In the genomic region with DNA sequence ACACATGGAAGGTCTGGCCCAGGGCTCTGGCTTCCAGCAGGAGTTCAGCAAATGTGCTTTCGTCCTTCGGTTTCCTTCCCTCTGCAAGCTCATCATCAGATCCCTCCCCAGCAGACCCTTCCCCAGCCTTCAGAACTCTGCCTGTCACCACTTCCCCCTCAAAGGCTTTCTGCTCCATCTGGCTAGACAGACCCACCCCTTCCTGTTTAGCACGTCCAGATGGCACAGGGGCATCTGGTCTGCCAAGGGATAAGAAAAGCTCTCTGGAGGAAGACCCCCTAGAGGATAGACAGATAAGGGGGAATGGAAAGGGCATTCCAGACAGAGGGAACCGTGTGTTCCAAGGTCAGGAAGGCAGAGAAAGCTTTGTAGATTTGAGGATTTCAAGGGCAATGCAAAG, we compare ENCODE assay signal across 9 mouse cellular contexts. TPM values are rescaled to one million over a fixed set of nuclear protein-coding genes. Genes with fewer than 3 reads are reported as not detected.
A peak's percentile ranks its signal among the peaks of the same experiment; 100 is the strongest.
DNase-seq lines count a peak whose midpoint lies in the region; ATAC-seq lines count a peak whose summit lies in the region.
"Had no signal": no experiment of that assay in that cellular context is flagged by ENCODE, and none has a peak within 500 bp of the region (broad histone marks: within the 10 kb centered on the region; RNA-seq: fewer than 3 reads in every experiment).

No protein-coding gene starts in this region.

- no peaks in the 10 kb centered on the region for H3K27me3 ChIP-seq in heart, embryonic 10.5 days (ENCODE audit: insufficient read depth, poor library complexity, severe bottlenecking)
- no peaks in the 10 kb centered on the region for H3K27me3 ChIP-seq in embryonic facial prominence, embryonic 14.5 days (replicated peaks; ENCODE audit: control insufficient read depth, insufficient read depth, low read length)
- H3K27me3 ChIP-seq in hindbrain, embryonic 15.5 days = no peaks in the 10 kb centered on the region

- intact Hi-C loops in heart, postnatal 25 days (cut with DNase I) = no loop called here

- DNase-seq in heart, embryonic 10.5 days (ENCODE audit: low spot score) = no peak
- no peak for DNase-seq in heart, postnatal 25 days (ENCODE audit: low spot score)
- peak; percentile 19 for DNase-seq in ES-CJ7 (ENCODE audit: low read depth, low spot score)
- peak; percentile 41 for DNase-seq in embryonic facial prominence, embryonic 14.5 days (ENCODE audit: low spot score)
- DNase-seq in B cell, adult 2 months = no peak
- no peak for DNase-seq in right cerebral cortex, postnatal 14 days
- DNase-seq in spleen, postnatal 4 days (ENCODE audit: low spot score in 2 of 2) = no peak
- DNase-seq: adrenal gland, adult 2 months had no signal

- H3K9me3 ChIP-seq in heart, embryonic 10.5 days = no peaks in the 10 kb centered on the region
- H3K9me3 ChIP-seq in embryonic facial prominence, embryonic 14.5 days (ENCODE audit: control insufficient read depth, low read length) = no peaks in the 10 kb centered on the region
- H3K9me3 ChIP-seq in hindbrain, embryonic 15.5 days = no peaks in the 10 kb centered on the region

- peak overlapping the region; percentile 85 for H3K27ac ChIP-seq in heart, embryonic 10.5 days
- H3K27ac ChIP-seq in embryonic facial prominence, embryonic 14.5 days (replicated peaks; ENCODE audit: low read depth, low read length) = no peak overlapping the region
- peak overlapping the region; percentile 42 for H3K27ac ChIP-seq in hindbrain, embryonic 15.5 days (replicated peaks)

- H3K36me3 ChIP-seq in heart, embryonic 10.5 days = peaks cover 5% of the 10 kb centered on the region; the same call in 1 of the 2 replicates
- peaks cover 8% of the 10 kb centered on the region for H3K36me3 ChIP-seq in embryonic facial prominence, embryonic 14.5 days (ENCODE audit: control insufficient read depth, insufficient read depth, low read length)
- peaks cover 5% of the 10 kb centered on the region; the same call in 1 of the 2 replicates for H3K36me3 ChIP-seq in hindbrain, embryonic 15.5 days

- no peak overlapping the region for H3K4me2 ChIP-seq in embryonic facial prominence, embryonic 14.5 days (ENCODE audit: low read depth, low read length)
- H3K4me2 ChIP-seq in hindbrain, embryonic 15.5 days = no peak overlapping the region

- no peak overlapping the region for H3K9ac ChIP-seq in embryonic facial prominence, embryonic 14.5 days (ENCODE audit: low read depth, low read length)
- H3K9ac ChIP-seq in hindbrain, embryonic 15.5 days = no peak overlapping the region

- ATAC-seq in embryonic facial prominence, embryonic 14.5 days (ENCODE audit: low read depth) = no peak
- peak; percentile 49; the same call in 1 of the 2 replicates for ATAC-seq in hindbrain, embryonic 15.5 days (ENCODE audit: low FRiP score, low read depth)

- peaks cover 89% of the 10 kb centered on the region for H3K4me1 ChIP-seq in heart, embryonic 10.5 days
- peaks cover 46% of the 10 kb centered on the region for H3K4me1 ChIP-seq in embryonic facial prominence, embryonic 14.5 days (ENCODE audit: control insufficient read depth, insufficient read depth, low read length)
- peaks cover 61% of the 10 kb centered on the region for H3K4me1 ChIP-seq in hindbrain, embryonic 15.5 days (replicated peaks)

- WGBS in heart, embryonic 10.5 days = 7% methylated on average over 4 of the region's 4 CpGs
- 32% methylated on average over 4 of the region's 4 CpGs for WGBS in embryonic facial prominence, embryonic 14.5 days
- 33% methylated on average over 4 of the region's 4 CpGs for WGBS in hindbrain, embryonic 15.5 days

- H3K4me3 ChIP-seq in heart, embryonic 10.5 days = peak overlapping the region; percentile 17
- H3K4me3 ChIP-seq in embryonic facial prominence, embryonic 14.5 days (ENCODE audit: low read depth, low read length) = no peak overlapping the region
- no peak overlapping the region for H3K4me3 ChIP-seq in hindbrain, embryonic 15.5 days

RNA-seq across cellular contexts. Expression of gene Nuak1, which starts 53.1 kb away (rescaled TPM):
- polyA plus RNA-seq in heart, embryonic 10.5 days (2016; fragmentation: Nextera tagmentation; extraction: Ambion mirVana) = 1.8 and 1.9 TPM in 2 replicates
- 10 to 100 TPM; 30.8 to 32.3 TPM for total RNA-seq in heart, postnatal 25 days (2021)
- polyA plus RNA-seq in embryonic facial prominence, embryonic 14.5 days (2014; fragmentation: Nextera tagmentation; extraction: Ambion mirVana) = 3.3 and 3.7 TPM in 2 replicates
- polyA plus RNA-seq in hindbrain, embryonic 15.5 days (2015; fragmentation: Nextera tagmentation; extraction: Ambion mirVana) = 4.5 and 5.2 TPM in 2 replicates

Comparison
In these comparisons a context has a peak if more than half of its experiments do, and no peak if none do; other contexts are left out.
1. DNase-seq: peak in ES-CJ7 (single experiment) and embryonic facial prominence, embryonic 14.5 days (single experiment); none in heart, embryonic 10.5 days (single experiment), heart, postnatal 25 days (single experiment), B cell, adult 2 months (0 of 2), right cerebral cortex, postnatal 14 days (single experiment) and spleen, postnatal 4 days (0 of 2).